Mouse (Mus musculus) layer of hippocampus, adult 2 months (tissue): Measurements from ENCODE around the gene Gclm. TPM values are rescaled to one million over a fixed set of nuclear protein-coding genes. Genes with fewer than 3 reads are reported as not detected.
"Not testable (repeated sequence)": the region's sequence is repeated elsewhere in the genome, so short reads cannot be mapped to it uniquely, and the experiment has no call there.

ENCODE experiments used
- DNase-seq, 2 experiments: peaks; one replicate each; pipeline ENCODE4 v3.0.0; 2022; ENCODE audit warnings: low spot score in 2 of 2
- H3K27ac ChIP-seq: fragments of 200-600 bp; 2 replicates; pipeline ENCODE4 v1.8.1; 2022
- H3K4me3 ChIP-seq: fragments of 200-600 bp; 2 replicates; pipeline ENCODE4 v1.8.1; 2022; ENCODE audit warnings: mild to moderate bottlenecking
- CTCF ChIP-seq: fragments of 200-600 bp; conservative IDR thresholded peaks from 2 replicates; pipeline ENCODE4 v1.8.1; 2022; ENCODE audit warnings: antibody characterized with exemption, mild to moderate bottlenecking, moderate library complexity
- total RNA-seq, 2 experiments: library from RNA; stranded (reverse); gene quantifications; 2 replicates each; pipeline ENCODE4 v1.2.3; 2021

Gene Gclm
- total RNA-seq, 2 experiments from 2014 or later, result 53.3 to 70.3 TPM

DNA sequence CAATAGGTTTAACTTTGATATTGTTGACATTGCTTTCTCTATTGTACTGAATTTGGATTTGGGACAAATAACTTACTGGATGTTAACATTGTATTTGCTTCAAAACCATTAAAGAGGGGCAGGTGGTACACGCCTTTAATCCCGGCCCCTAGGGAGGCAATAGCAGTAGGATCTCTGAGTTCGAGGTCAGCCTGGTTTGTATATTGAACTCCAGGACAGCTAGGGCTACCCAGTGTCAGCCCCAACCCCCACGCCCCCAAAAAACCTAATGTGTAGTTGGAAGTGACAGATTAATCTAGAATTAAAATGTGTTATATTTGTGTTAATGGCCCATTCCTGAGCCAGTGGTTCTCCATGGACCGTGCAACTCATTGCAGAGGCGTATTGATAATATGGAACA lies 1.0 kb downstream of the Gclm start:
- DNase-seq, result no peak
- Histone ChIP-seq H3K27ac (peak overlapping the region; percentile 92), H3K4me3 (peak overlapping the region; percentile 92)
- 0 out of 2 replicates have a peak, but pooled peaks have one; percentile 1 for TF ChIP-seq CTCF

DNA sequence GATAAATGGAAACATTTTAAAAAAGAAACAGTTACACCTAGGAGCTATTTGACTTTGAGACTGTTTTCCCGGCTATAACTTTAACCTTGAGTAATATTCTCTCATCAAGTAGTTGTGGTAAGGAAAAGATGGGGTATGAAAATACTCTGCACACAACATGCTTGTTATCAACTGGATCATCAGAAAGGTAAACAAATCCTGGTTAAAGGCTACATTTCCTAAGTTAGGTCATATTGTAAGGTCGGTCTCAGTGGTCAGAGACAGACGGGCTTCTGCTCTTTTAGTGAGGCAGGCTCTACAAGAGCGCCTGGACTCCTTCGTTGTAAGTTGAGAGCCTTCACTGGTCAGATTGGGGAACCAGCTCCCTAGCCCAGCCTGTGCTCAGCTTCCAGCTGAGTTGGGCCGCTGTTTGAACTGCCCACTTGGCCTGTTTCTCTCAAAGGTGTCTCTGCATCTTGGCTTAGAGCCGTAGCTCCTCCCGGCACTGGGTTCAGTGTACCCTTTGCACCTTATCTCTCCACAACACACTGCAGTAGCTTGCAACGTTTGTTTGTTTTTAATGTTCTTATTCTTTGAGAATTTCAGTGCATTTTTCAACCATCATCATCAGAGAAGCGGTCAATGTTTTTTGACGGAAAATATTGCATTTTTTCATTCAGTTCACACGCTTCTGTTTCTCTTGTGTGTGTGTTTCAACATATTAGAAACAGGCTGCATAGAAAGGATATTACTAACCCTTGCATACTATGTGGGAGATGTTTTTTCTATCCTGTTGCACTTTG lies 1.8 kb downstream of the Gclm start:
- no peak overlapping the region for H3K27ac ChIP-seq
- peak overlapping the region; percentile 92 for H3K4me3 ChIP-seq
- DNase-seq, result no peak
- TF ChIP-seq CTCF, result no peak

DNA sequence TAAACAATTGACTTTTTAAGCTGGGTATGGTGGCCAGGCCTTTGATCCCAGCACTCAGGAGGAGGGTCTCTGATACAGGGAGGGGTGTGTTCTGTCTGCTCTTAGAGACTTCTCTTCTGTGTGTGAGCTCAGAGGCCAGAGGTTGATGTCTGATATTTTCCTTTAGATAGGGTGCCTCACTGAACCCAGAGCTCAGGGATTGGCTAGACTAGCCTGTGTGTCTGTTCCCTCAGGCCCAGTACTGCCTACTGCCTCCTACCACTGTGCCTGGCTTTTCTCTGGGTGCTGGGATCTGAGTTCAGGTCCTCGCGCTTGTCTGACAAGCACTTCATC lies 2.4 kb downstream of the Gclm start:
- TF ChIP-seq CTCF, result no peak
- Histone ChIP-seq H3K27ac (no peak overlapping the region), H3K4me3 (no peak overlapping the region; the same call in 1 of the 2 replicates)
- no peak for DNase-seq

DNA sequence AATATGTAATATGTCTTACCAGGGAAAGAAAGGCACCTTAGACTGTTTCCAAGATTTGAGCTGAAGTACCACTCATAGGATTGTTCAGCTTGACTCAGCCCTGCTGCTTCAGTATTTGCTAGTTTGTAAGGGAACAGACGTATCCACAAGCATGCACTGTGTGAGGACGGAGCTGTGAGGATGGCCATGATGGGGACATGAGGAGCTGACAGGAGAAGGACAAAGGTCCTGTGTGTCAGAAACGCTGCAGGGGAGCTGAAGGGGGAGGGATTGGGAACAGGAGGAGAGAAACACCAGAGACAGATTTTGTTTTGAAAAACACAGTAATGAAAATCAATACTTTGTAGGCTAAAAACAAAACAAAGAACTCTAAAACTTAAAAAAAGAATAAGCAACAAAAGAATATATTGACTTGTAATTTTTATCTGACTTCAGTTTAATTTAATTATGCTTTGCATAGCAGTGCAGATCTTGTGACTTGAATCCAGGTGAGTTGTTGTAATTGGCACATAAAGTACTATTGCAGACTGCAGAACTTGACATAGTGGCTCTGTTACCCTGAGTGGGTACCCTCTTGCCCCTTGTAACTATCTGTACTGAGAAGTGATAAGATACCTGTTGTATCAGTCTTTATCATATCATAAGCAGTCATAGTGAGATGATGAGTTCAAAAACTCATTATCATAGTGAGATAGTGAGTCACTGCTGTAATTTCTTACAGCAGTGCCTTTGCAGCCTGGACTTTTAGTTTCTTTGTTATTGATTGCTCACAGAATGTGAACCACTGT lies 7.3 kb downstream of the Gclm start:
- DNase-seq, result no peak
- peak overlapping the region; percentile 39; the same call in 1 of the 2 replicates for H3K27ac ChIP-seq
- H3K4me3 ChIP-seq, result no peak overlapping the region
- no peak for TF ChIP-seq CTCF

DNA sequence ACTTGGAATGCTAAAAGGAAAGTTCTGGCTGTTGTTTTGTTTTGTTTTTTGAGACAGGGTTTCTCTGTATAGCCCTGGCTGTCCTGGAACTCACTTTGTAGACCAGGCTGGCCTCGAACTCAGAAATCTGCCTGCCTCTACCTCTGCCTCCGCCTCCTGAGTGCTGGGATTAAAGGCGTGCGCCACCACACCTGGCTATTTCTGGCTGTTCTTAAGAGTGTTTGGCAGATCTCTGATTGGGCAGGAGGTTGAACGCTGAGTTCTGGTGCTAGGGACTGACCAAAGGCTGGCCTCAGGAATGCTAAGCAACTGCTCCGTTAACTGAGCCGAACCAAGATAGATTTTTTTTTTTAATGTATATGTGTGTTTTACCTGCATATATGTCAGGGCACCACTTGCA lies 8.7 kb downstream of the Gclm start:
- DNase-seq, H3K27ac ChIP-seq, H3K4me3 ChIP-seq: not testable (repeated sequence)

DNA sequence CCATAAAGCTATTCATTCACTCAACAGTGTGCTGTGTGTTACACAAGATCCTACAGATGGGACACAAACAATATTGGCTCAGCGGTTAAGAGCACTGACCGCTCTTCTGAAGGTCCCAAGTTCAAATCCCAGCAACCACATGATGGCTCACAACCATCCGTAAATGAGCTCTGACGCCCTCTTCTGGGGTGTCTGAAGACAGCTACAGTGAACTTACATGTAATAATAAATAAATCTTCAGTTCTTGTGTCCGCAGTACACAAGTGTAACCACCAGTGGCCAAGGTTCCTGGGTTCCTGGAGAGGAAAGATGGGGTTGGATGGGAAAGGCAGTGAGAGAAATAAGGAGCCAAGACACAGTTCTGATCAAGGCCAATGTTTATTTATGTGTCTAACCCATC lies 24.6 kb downstream of the Gclm start:
- DNase-seq, result no peak
- no peak overlapping the region for H3K4me3 ChIP-seq
- TF ChIP-seq CTCF, result peak; percentile 49
- H3K27ac ChIP-seq, result no peak overlapping the region

DNA sequence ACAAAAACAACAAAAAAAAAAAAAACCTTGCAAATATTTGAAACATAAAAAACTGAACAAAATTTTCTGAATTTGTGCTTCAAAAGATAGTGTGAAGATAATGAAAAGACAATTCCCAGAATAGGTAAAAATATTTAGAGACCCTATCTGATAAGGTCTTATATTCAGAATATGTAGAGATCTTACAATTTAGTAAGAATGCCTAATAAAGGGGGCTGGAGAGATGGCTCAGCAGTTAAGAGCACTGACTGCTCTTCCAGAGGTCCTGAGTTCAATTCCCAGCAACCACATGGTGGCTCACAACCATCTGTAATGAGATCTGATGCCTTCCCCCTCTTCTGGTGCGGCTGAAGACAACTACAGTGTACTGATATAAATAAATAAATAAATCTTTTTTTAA lies 27.2 kb downstream of the Gclm start:
- H3K4me3 ChIP-seq, H3K27ac ChIP-seq, DNase-seq: not testable (repeated sequence)

DNA sequence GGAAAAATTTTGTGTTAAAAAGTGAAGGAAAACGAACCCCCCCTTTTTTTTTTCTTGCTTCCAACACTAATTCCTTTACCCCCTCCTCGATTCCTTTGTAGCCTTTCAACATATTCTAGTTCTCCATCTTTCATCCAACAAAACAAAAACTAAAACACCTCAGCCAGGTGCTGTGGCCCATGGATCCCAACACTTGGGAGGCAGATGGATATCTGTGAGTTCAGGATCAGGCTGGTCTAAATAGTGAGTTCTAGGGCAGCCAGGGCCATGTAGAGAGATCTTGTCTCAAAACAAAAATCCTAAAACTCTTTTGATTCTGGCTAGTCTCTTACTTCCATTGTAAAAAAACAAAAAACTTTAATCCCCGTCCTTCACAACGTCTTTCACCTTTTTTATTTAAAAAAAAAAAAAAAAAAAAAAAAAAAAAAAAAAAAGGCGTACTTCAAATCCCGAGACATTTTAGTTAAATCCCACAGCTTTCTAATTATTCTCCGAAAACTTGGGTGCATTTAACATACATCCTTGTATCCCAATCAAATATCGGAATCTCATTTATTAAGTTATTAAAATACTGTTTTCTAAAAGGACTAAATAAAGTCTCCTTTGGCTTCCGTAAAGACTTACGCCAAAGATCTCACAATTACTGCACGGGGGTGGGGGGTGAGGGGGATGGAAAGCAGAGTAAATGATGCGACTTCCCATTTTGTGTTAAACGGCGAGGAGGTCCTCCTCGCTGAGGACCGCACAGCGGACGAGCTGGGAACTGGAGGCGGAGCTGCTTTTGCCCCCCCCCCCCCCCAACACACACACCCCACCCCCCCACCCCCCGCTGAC lies 28.3 kb downstream of the Gclm start:
- no peak for DNase-seq
- Histone ChIP-seq H3K4me3 (peak overlapping the region; percentile 99), H3K27ac (peak overlapping the region; percentile 94)
- TF ChIP-seq CTCF, result peak; percentile 52

DNA sequence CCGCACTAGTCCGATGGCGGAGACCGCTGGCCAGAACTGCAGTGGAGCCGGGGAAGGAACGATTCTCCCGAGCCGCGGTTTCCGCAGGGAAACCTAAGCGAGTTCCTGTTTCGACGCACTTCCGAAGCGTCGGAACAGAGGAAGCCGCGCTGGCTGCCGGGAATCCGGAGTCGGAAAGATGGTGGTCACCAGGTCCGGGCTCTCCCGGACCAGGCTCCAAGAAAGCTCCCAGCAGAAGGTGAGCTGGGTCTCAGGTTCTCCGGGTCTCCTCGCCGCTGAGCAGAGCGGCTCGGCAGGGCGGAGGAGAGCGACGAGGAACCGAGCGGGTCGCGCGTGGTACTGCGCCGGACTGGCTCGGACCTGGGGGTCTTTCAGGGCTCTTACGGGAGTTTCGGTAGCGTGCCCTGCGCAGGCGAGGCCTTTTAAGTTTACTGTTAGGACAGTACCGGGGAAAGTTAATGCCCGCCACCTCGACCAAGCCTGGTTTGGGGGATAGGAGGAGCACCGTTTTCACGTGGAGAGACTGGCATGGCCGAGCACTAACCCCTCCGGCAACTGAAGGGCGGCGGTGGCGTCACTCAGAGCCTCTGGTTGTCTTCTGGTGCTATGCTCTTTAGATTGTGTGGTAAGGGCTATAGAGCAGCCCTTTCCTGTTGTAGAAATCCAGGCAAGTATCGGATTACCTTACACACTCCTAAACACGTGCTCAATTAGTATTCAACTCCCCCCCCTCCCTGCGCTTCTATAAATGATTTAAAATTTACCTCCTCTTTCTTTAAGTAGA lies 29.1 kb downstream of the Gclm start, which contains the start of gene Dnttip2:
Dnttip2 (plus strand) TSS at position 148 of the 784 bp plus-strand sequence.
- Histone ChIP-seq H3K27ac (peak within 1 kb of the TSS; percentile 94), H3K4me3 (peak within 1 kb of the TSS; percentile 99)
- DNase-seq, result peak; percentile 93
- 0 out of 2 replicates have a peak, but pooled peaks have one; percentile 15 for TF ChIP-seq CTCF

DNA sequence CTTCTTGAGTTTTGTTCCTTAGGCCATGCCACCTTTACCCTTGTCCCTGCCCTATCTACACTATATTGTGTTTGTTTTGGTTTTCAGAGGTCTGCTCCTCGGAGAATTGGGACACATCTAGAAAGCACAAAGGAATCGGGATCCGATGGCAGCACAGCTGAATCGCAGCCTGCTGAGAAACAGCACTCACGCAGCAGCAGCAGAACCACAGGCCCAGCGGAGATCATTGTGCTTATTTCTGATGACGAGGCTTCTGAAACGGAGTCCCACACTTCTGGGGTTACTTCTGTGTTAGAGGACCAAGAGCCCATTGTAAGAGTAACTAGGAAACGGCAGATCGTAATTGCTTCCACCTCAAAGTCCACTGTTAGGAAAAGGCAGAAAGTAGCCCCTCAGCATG lies 29.8 kb downstream of the Gclm start:
- Histone ChIP-seq H3K27ac (no peak overlapping the region), H3K4me3 (peak overlapping the region; percentile 99)
- TF ChIP-seq CTCF, result no peak
- DNase-seq, result no peak

DNA sequence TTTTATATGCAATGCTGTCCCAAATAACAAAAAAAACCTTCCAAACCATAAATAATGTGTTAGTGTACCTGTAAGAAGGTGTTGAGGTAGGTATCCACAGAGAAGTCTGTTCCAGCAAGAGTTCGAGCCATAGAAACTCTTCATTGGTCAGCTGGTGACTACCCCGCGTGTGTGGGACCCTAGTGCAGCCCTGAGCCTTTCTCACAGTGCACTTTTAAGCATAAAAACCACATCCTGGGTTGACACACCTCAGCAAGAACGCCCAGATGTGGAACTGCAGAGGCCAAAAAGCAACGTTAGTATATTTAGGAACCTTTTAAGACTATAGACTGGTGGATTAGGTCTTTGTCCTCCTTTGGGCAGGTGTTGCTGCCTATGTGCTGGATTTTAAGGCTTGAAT lies 41.8 kb downstream of the Gclm start:
- no peak for DNase-seq
- Histone ChIP-seq H3K27ac (no peak overlapping the region), H3K4me3 (no peak overlapping the region)
- TF ChIP-seq CTCF, result no peak

DNA sequence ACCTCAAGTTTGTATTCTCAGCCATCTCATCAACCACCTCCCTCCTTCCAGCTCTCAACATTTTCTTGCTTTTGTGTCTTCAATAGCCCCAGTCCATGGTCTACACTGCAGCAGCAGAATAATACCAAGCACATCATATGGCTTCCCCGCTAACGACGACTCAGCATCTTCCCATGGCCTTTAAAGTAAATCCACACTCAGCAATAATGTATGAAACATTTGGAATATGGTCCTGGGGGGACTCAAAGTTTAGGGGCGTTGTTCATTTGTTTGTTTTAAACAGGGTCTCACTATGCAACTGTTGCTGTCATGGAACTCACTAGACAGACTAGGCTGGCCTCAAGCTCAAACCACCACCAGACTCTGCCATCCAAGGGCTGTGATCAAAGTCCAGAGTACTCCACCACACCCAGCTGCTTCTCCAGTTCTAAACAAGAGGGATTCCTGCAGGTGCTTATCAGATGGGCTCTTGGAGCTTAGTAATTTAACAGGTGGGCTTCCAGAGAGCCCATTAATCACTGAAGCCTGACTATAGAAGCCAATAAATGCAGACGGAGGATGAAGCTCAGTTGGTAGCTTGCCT lies 43.3 kb downstream of the Gclm start:
- TF ChIP-seq CTCF, result no peak
- DNase-seq, result no peak
- Histone ChIP-seq H3K27ac (no peak overlapping the region), H3K4me3 (no peak overlapping the region)

DNA sequence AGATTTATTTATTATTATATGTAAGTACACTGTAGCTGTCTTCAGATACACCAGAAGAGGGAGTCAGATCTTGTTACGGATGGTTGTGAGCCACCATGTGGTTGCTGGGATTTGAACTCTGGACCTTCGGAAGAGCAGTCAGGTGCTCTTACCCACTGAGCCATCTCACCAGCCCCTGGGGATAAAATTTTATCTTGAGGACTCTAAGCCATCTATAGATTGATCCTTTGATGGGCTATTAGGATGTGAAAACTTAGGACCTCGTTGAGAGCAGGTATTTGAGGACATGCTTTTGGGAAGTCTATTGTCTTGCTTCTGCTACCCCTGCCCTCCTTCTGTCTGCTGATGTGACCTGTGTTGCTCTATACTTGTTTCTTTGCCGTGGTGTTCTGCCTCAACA lies 44.0 kb downstream of the Gclm start:
- not testable (repeated sequence) for H3K27ac ChIP-seq, DNase-seq, H3K4me3 ChIP-seq
